Mouse (Mus musculus) megakaryocyte, embryonic 14.5 days (primary cell): ENCODE results near the gene Tprg. TPM values are rescaled to one million over a fixed set of nuclear protein-coding genes. Genes with fewer than 3 reads are reported as not detected.

Source experiments
- H3K27me3 ChIP-seq: replicated peaks from 2 replicates; pipeline ENCODE3; 2012; ENCODE audit warnings: inconsistent platforms
- H3K36me3 ChIP-seq: replicated peaks from 2 replicates; pipeline ENCODE3; 2012; ENCODE audit warnings: low read length, inconsistent platforms, mixed read lengths
- H3K4me1 ChIP-seq: 2 replicates; pipeline ENCODE4 v1.6.1; 2012; ENCODE audit warnings: inconsistent platforms
- H3K4me3 ChIP-seq: replicated peaks from 2 replicates; pipeline ENCODE3; 2012; ENCODE audit warnings: moderate library complexity, mild to moderate bottlenecking, inconsistent platforms
- H3K9me3 ChIP-seq: 2 replicates; pipeline ENCODE4 v1.6.1; 2012; ENCODE audit warnings: inconsistent platforms
- FLI1 ChIP-seq: IDR thresholded peaks from 2 replicates; pipeline ENCODE4 v1.6.1; 2012; ENCODE audit warnings: low read length, inconsistent platforms, mixed read lengths
- GATA1 ChIP-seq: IDR thresholded peaks from 3 replicates; pipeline ENCODE4 v1.6.1; 2012; ENCODE audit warnings: mixed read lengths, low read length, inconsistent platforms, borderline replicate concordance
- polyA plus RNA-seq: library from polyadenylated mRNA; stranded (reverse); fragments of >175 nt; gene quantifications from 2 replicates; pipeline ENCODE4 v1.2.3, GENCODE M21; 2012; ENCODE audit warnings: low replicate concordance; ENCODE audit not compliant: insufficient read depth

Gene Tprg
- polyA plus RNA-seq, 1 experiment = not detected

GRCm38 (mm10) chr16:25468040-25468439 is 181.4 kb downstream of the Tprg start:
- Histone ChIP-seq H3K9me3 (peaks cover 12% of the 10 kb centered on the region), H3K4me3 (no peak overlapping the region), H3K27me3 (no peaks in the 10 kb centered on the region), H3K4me1 (no peaks in the 10 kb centered on the region), H3K36me3 (no peaks in the 10 kb centered on the region)
- TF ChIP-seq FLI1 = no peak
- no peak for TF ChIP-seq GATA1

- no peaks in the 10 kb centered on the region for H3K4me1 ChIP-seq
- peaks cover 12% of the 10 kb centered on the region for H3K9me3 ChIP-seq
- H3K36me3 ChIP-seq = no peaks in the 10 kb centered on the region
- H3K27me3 ChIP-seq = no peaks in the 10 kb centered on the region
- TF ChIP-seq FLI1 (no peak), GATA1 (no peak)
- H3K4me3 ChIP-seq = no peak overlapping the region
These were observed 182.0 kb downstream of the Tprg start for GRCm38 (mm10) chr16:25468662-25469061.
